Mouse (Mus musculus): ENCODE measurements around the gene Dock4.
A peak's percentile ranks its signal among the peaks of the same experiment; 100 is the strongest.

Dock4 gene

DNA sequence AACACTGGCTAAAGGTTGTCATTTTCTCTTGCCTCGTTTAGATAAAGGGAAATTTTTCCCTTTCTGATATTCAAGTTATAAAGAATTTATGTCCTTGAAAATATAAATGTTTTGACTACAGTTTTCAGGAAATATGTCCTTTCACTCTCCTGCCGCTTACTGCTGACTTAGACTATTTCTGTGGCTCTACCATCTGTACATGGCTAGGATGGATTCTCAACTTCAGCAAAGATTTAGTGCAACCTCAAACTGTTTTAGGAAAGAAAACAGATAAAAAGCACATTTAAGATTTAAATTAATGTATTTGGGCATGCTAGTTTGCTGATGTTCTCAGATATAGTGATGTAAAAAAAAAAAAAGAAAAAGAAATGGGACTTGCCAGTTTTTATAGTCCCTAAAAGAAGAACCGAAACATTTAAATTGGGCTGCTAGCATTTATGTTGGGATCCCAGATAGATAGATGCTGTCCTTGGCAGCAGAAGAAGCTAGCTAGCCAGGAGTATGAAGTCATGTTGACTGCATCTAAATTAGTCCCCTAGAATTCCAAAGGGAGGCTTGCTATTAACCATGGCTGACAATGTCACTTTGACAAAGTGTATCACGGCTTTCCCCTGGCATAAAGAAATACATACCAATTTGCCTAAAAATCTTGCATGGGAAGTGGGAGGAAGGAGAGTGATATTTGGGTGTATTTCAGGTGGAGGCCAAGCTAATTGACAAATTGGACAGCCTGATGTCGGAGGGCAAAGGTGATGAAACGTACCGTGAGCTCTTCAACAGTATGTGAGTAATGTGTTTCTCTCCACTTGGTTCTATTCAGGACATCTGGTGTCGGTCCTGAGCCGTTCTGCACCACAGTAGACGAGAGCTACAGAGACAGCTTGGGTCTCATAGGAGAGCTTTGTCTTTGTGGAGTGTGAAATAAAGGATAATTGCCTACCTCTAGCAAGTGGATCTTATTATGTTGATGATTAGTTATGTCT lies 343.9 kb downstream of the Dock4 start:
- peak; percentile 51 for DNase-seq

- no peak for DNase-seq
Observed at GRCm38 (mm10) chr12:40791221-40791620, 345.5 kb downstream of the Dock4 start.

DNA sequence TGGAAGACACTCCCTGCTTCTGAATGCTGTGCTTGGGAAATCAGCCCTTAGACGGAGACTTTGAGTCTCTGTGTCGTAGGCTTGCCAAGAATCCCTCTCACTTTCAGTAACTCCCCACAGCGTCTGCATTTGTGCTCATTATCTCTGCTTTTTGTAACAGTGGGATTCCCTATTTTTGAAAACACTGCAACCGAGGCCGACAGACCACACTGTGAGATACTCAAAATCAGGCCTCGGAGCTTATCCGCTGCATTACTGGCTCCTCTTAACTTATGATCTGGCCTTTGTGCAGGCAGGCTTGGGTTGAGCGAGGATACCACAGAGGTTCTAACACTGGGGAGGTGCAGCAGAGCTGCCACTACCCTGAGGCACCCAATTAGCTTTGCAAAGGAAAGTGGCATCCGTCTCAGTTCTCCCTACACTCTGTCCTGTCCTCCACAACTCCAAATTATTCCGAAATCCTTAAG lies 346.5 kb downstream of the Dock4 start:
- DNase-seq, result no peak

GRCm38 (mm10) chr12:40794066-40794465 lies 348.3 kb downstream of the Dock4 start:
- DNase-seq, result no peak

GRCm38 (mm10) chr12:40794756-40795155 lies 349.0 kb downstream of the Dock4 start:
- DNase-seq, result no peak

- DNase-seq, result no peak
Observed at GRCm38 (mm10) chr12:40795768-40796167, 350.0 kb downstream of the Dock4 start.

GRCm38 (mm10) chr12:40796813-40797491 lies 351.2 kb downstream of the Dock4 start:
- DNase-seq, result no peak

- DNase-seq, result no peak
Observed at GRCm38 (mm10) chr12:40797561-40798343, 352.0 kb downstream of the Dock4 start.

GRCm38 (mm10) chr12:40798344-40799017 lies 352.7 kb downstream of the Dock4 start:
- no peak for DNase-seq

DNA sequence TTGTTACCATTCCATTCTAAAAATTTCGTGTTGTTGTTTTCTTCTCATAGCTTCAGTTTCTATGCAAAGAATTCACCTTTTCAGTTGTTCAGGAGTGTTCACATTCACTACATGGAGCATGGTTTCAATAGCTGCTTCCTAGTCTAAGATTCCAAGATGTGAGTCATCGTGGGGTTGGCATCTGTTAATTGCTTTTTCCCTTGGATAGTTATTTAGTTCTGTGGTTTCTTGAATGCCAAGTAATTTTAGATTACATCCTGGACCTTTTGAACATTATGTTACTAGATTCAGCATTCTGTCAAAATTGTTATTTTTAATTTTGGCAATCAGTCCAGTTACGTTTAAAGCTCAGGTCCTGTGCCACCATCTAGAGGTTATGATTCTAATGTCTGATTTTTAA lies 355.7 kb downstream of the Dock4 start:
- peak; percentile 72 for DNase-seq

GRCm38 (mm10) chr12:40805257-40805656 lies 359.5 kb downstream of the Dock4 start:
- no peak for DNase-seq

DNA sequence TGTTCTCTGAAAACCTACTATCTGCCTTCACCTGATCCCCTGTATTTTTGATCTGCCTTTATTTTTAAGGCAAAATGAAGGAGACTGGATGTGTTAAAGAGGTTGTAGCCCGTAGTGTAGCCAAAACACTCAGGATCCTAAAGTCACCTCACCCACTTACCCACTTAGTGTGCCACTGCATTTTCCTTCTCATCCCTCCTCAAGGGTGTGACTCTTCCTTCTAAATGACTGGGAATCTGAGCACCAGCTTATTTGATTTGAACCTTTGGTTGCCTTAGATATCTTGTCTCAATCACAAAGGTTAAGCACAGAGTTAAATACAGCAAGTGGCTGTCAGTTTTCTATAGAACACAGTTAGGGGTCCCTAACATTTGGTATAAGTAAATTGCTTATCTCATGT lies 362.2 kb downstream of the Dock4 start:
- DNase-seq, result no peak

DNA sequence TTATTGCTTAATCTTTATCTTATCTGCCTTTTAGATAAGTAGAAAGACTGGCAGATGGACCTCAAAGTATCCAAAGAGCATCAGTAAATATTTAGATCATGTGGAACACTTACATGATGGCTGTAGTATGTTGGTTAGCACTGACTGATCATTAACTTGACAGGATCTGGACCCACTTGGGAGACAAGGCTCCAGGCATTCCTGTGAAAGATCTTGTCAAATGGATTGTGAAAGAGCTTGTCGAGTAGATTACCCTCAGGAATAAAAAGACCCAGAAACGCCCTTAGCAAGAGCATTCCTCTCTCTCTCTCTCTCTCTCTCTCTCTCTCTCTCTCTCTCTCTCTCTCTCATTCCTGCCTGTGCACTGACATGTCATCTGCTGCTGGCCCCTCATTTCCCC lies 367.7 kb downstream of the Dock4 start:
- DNase-seq, result no peak

DNA sequence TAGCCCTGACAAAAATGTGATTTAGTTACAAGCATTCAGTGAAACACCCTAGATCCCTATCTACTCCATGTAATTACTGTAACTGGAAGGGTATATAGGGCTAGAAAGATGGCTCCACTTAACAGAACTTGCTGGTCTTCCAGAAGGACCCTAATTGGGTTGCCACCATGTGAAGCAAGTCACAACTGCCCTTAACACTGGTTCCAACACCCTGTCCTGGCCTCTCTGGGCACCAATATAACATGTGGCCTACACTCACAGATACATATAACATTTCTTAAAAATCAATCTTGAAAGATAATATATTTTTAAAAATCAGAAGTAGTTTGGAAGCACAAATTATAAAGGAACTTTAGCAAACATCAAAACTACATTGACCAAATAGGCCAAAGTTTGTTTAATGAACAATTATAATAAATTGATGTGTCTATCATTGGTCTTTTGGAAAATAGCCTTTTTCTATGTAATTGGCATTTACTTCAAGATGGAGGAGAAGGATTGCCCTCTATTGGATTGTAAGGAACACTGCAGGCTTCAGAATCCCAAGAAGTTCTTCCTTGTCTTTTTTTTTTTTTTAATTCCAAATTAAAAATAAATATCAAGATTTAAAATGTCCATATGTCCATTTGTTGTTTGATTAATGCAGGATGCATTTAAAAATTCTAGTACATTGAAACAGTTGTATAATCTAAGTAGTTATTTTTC lies 369.1 kb downstream of the Dock4 start:
- peak; percentile 42 for DNase-seq

GRCm38 (mm10) chr12:40818046-40818708 lies 372.4 kb downstream of the Dock4 start:
- DNase-seq, result no peak

- no peak for DNase-seq
Observed at GRCm38 (mm10) chr12:40823631-40824030, 377.9 kb downstream of the Dock4 start.

DNA sequence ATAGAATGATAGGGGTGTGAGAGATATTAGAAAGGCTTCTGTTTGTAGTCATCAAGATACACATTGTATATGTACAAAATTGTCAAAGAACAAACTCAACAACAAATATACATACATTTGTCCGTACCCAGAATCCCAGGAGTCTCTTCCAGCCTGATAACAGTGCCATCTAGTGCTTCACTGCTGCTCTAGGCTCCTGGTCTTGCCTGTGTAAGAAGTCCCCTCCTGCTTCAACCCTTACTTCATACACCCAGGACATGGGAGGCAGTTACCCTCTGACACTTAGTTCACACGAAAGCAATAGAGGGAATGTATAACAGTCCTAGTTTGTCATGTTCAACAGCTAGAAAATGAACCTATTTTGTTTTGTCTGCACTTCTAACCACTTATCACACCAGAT lies 378.5 kb downstream of the Dock4 start:
- no peak for DNase-seq

DNA sequence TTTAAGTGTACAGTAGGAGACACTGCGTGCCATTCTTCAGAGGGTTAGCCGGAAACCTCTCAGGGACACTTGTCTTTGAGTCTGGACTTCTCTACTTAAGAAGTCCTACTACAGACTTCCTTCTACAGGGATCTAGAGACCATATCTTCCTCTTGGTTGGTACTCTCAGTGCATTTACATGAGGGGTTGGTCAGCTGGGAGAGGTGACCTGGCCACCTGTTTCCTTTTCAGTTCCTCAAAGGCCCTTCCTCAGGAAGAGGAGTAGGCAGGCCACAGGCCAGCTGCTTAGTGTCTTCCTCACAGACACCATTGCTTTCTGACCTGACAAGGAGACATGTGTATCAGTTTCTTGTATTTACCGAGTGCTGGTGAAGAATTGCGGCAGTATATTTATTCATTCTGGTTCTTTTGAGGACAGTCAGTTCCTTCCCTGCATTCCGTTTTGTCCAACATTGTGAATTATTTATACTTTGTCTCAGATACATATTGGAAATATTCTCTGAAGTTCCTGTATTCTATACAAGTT lies 380.2 kb downstream of the Dock4 start:
- no peak for DNase-seq

DNA sequence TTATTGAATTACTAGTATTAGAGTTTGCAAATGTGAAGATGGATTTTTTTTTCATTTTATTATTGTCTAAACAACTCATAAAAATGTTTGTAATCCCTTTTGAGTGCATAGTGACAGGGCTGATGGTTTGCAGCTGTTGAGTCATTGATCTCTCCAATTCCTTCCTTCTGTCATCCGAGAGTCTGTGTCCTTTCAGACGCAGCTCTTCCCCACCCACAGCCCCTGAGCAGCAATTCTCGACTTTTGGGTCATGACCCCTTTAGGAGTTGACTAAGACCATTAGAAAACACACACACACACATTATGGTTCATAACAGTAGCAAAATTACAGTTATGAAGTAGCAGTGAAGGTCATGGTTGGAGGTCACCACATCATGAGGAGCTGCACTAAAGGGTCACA lies 380.7 kb downstream of the Dock4 start:
- no peak for DNase-seq

GRCm38 (mm10) chr12:40828025-40828424 lies 382.3 kb downstream of the Dock4 start:
- DNase-seq, result peak; percentile 29

GRCm38 (mm10) chr12:40829269-40829668 lies 383.5 kb downstream of the Dock4 start:
- no peak for DNase-seq
